Mouse (Mus musculus) heart, adult 9 months (tissue): ENCODE results near the gene Pnpla8.
A peak's percentile ranks its signal among the peaks of the same experiment; 100 is the strongest.
"Not testable (repeated sequence)": the region's sequence is repeated elsewhere in the genome, so short reads cannot be mapped to it uniquely, and the experiment has no call there.

Experiments
- DNase-seq, 2 experiments: peaks; one replicate each; pipeline ENCODE4 v3.0.0; 2022; ENCODE audit warnings: low spot score in 2 of 2

Pnpla8 gene

DNA sequence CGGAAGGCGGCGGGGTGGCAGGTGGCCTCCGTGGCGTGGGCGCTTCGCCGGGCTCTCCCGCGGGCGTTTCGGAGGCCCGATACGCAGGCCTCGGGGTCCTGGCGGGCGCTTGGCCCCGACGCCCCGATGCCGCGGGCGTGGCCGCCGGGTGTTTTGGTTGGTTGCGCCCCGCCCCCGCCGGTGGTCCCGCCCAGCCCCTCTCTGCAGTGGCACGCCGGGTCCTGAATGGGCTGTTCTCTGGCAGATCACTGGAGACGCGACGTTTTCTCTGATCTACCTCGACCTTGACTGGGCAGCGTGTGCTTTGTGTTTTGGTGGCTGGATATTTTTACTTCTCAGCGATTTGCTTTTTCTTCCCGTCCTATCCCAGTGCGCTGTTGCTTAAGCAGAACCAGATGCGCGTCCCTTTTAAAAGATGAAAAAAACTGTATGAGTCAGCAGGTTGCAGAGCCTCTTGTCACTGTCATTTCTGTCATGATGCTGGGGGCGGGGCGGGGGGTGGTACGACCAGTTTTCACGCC lies 48.2 kb downstream of the Pnpla8 start:
- DNase-seq = peak; percentile 82

DNA sequence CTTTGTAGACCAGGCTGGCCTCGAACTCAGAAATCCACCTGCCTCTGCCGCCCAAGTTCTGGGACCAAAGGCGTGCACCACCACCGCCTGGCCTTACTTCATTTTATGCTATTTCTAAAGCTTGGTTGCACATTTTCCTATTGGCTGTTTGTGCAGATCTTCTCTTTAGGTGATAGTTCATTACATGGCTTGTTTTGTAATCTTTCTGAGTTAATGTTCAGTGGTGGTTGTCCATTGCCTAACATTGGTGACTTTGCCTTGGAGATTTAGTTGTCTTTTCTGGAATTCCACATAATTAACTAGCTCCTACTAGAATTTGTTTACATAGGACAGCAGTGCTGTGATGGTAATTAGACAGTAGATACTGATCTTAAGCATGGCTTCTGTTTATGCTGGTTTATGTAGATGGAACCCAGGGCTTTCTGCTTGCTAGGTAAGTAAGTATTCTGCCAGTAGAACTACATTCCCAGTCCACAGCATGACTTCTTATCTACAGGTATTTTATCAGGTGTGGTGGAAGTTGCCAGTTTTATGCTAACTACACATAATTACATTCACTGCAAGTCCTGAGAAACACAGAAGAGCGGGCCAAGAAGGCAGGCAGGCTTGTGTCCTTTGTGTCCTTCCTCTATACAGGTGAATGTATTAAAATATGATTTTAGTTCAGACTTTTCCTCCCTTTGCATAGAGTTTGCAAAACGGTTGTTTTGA lies 53.1 kb downstream of the Pnpla8 start:
- DNase-seq = no peak

DNA sequence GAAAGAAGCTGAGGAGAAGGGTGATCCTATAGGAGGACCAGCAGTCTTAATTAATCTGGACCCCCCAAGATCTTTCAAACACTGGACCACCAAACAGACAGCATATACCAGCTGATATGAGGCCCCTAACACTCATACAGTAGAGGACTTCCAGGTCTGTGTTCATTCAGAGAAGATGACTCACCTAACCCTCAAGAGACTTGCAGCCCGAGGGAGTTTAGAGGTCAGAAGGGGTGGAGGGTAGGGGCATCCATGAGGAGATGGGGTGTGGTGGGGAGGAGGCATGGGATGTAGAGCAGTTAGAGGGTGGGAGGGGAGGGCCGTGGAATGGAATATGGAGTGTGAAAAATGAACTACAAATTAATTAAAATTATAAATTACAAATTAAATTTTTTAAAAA lies 59.0 kb downstream of the Pnpla8 start:
- DNase-seq = not testable (repeated sequence)

- DNase-seq = no peak
Measured at GRCm38 (mm10) chr12:44281534-44281933, 60.4 kb downstream of the Pnpla8 start.

- peak in 1 of 2 experiments; percentile 25 for DNase-seq
Measured at GRCm38 (mm10) chr12:44283378-44283777, 62.2 kb downstream of the Pnpla8 start.

DNA sequence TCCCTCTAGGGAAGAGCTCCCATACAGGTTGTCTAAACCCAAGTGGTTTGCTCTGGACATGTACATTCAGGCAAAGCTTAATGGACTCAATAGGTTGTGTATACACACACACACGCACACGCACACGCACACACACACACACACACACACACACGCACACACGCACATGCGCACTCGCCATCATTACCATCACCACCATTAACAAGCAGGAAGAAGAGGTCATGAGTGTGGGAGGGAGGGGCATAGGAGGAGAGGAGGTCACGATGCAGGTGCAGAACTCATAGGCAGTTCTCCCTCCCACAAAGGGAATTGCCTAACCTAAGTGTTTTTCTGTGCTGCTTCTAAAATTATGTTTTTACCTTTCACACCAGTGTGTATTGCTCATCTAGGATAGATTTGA lies 65.8 kb downstream of the Pnpla8 start:
- no peak for DNase-seq

DNA sequence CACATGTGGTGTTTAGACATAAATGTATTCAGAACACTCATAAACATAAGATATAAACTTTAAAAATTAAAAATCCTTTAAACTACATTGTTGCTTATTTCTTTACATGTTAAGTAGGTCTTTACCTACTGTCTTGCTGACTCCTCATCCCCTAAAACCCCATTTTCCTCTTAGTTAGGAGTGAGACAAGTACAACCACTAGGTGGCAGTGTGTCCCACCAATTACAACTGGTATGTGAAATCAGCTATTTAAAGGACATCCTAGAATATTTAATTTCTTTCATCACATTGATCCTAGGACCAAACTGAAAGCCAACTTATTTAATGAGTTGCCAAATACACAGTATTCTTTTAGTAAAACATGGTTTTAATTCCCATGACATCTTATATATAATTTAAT lies 71.1 kb downstream of the Pnpla8 start:
- DNase-seq = peak; percentile 29 to 37

- DNase-seq = no peak
Measured at GRCm38 (mm10) chr12:44300793-44301192, 79.6 kb downstream of the Pnpla8 start.

- DNase-seq = no peak
Measured at GRCm38 (mm10) chr12:44304012-44304411, 82.8 kb downstream of the Pnpla8 start.

DNA sequence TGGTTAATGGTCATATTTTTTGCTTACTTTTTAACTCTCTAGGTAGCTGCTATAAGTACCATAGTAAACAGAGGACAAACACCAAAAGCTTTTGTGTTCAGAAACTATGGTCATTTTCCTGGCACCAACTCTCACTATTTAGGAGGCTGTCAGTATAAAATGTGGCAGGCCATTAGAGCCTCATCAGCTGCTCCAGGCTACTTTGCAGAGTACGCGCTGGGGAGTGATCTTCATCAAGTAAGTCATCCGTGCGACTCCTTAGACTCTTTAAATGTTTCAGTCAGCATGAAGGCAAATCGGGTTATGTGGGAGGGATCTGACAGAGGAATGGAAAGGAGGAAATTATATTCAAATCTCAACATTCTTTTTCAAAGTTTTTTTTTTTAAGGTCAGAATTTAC lies 83.7 kb downstream of the Pnpla8 start:
- DNase-seq = no peak

DNA sequence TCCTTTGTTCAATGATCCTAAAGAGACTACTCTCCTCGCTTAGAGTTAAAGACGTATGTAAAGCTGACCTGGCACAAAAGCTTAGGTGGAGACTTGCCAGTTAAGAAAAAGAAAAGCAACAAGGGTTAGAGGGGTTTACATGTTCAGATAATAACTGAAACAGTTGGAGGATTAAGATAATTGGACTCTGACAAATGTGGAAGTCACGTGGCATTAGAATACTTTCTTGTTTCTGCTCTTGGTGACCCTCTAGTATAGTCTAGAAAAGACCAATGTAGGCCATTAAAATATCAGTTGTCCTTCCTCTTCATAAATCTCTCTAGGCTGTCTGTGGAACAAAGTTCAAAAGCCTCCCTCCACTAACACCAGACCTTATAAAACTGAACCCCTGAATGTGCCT lies 87.1 kb downstream of the Pnpla8 start:
- no peak for DNase-seq

GRCm38 (mm10) chr12:44315212-44315611 lies 94.0 kb downstream of the Pnpla8 start:
- no peak for DNase-seq

DNA sequence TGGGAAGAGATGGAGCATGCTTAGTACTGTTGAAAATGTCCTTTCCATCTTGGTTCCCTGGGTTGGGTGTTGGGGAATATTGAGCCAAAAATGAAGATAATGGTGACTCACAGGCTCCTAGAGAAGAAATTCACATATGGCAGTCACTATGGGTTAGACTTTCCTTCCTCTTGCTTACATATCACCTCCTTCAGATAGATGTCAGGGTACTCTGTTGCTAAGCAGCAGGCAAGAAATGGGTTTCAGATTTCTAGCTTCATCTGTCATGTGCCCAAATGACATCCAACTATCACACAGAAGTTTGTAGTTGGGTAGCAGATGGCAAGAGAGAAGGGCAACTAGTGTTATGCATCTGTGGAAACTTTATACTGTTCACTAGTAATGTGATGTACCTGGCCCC lies 103.9 kb downstream of the Pnpla8 start:
- no peak for DNase-seq

GRCm38 (mm10) chr12:44327452-44327851 lies 106.3 kb downstream of the Pnpla8 start:
- DNase-seq = no peak

DNA sequence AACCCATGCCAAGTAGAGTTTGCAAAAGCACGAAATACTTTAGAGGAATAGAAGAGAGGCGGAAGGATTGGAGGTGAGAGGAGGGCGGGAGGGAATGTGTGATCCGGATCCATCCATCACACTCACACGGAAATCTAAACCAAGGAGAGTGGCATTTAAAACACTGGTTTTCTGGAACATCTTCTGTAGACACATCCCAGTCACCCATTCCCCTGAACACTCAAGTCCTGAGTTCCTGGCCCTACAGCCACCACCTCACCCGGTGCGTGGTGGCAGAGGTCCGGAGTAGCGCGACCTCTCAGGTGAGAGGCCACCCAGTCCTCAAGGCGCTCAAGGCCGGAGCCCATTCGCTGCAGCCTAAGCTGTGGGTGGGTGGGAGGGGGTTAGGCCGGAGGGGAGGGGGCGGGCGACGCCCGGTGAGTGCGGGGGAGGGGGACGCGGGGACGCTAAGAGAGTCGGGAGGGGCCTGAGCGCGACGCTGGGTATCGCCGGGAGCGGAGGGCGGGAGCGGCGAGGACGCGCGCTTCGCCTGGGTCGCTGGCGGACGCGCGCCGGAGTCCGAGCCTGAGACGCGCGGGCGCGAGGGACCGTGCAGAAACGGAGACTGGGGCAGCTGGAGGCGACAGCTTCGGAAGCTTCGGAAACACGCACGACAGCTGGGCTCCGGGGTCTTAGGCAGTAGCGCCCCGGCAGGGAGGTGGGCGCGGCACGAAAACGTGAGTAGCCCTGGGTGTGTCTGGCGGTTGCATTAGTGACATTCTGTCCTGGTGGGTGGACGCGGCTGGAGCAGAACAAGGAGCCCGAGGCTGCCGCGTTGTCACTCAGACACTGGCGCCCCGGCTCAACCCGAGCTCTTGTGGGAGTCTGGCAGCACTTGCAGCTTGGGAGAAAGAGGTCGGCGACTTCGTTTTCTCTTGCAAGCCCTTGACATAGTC lies 107.5 kb downstream of the Pnpla8 start, which contains the start of gene Nrcam:
TSS of gene Nrcam (plus strand) at position 505 of the 935 bp plus-strand sequence.
- DNase-seq = peak in 1 of 2 experiments; percentile 3

GRCm38 (mm10) chr12:44329316-44330215 lies 108.4 kb downstream of the Pnpla8 start:
- DNase-seq = no peak

DNA sequence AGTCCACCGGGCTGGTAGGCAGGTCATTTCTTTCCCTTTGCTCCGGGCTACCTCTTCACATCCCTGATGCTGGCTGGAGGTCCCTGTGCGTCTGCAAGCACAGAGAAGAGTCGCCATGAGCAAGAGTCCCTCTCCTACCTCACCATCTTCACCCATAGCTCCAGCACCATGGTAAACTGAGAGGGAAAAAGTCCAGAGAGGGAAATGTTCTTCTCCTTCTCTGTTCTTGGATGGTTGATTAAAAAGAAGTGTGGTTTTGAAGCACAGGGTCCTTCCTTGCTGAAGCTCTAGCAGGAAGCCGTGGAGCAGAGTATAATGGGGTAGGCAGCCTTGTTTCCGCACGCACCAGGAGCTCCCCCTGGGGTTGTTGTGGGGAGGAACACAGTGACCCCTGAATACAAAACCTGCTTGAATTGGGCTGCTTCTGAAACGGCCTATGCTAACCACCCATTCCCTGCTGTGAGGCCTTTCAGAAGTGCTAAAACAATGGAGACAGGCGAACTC lies 109.1 kb downstream of the Pnpla8 start:
- no peak for DNase-seq

GRCm38 (mm10) chr12:44337136-44337640 lies 116.0 kb downstream of the Pnpla8 start:
- no peak for DNase-seq

DNA sequence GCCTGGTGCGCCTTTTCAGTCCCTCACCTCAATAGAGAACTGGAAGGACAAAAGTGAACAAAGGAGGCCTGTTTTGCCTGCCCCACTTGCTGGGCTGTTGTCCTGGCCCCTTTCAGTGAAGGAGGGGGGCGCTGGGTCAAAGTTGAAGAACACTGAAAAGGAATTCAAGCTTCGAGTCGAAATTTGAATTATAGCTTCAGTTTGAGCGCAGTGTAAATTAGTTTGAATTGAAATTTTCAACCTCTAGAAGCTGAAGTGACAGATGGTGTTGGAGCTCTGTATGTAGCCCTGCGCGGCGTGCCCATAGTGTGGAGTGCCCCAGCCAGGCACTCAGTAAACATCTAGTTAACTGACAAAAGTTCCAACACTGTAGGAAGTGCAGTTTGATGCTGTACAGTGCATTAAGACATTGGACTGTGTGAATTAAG lies 117.0 kb downstream of the Pnpla8 start:
- DNase-seq = no peak

DNA sequence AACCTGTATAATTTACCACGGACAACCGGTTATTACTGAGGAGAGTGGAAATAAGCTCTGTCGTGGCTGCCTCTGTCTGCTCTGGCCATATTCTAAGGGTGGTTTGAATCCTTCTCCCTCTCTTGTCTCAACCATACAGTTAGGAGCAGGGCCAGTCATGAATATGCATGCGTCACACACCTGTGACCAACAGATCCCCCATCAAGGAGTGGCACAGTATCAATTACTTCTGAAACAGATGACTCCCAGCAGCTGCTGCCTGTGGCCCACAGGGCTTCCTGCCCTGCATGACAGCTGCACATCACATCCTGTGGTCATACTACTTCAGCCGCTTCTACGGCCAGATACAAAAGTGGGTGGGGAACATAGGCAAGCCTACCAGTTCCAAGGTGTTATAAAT lies 122.9 kb downstream of the Pnpla8 start:
- no peak for DNase-seq

DNA sequence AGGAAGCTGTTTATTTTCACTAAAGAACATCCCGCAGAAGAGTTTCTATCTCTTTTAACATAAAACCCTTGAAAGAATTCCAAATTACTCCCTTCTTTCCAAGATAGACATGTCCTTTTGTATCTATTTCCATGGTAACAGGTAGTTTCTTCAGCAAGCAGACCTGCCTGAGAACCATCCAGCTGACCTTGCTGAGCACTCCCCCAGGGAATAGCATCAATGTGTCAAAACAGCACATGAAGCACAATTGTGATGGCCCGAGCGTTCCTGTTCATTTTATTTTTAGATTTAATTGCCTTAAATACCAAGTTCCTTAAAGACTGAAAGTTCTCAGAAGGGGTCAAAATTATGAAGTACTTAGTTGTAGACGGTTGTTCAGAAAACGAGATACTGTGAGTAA lies 124.1 kb downstream of the Pnpla8 start:
- no peak for DNase-seq
